Mouse (Mus musculus) liver, postnatal 0 days (tissue): ENCODE results near the gene Hist1h4h. TPM values are rescaled to one million over a fixed set of nuclear protein-coding genes. Genes with fewer than 3 reads are reported as not detected.
A peak's percentile ranks its signal among the peaks of the same experiment; 100 is the strongest.

ENCODE experiments used
- ATAC-seq: fragments of 200-750 bp; cut with Nextera tagmentation; 2 replicates; pipeline ENCODE4 v1.8.0; 2017; ENCODE audit warnings: mild to moderate bottlenecking, moderate library complexity
- DNase-seq: peaks from one replicate; pipeline ENCODE4 v3.0.0-alpha.2; 2016
- H3K27ac ChIP-seq: fragments of 300-500 bp; sonication (generic); 2 replicates; pipeline ENCODE4 v1.5.1; 2014; ENCODE audit warnings: antibody characterized with exemption, moderate library complexity, mild to moderate bottlenecking, low read depth
- H3K27me3 ChIP-seq: fragments of 300-500 bp; sonication (generic); 2 replicates; pipeline ENCODE4 v1.6.1; 2014; ENCODE audit warnings: low read length, control low read depth, mixed read lengths; ENCODE audit not compliant: insufficient read depth
- H3K36me3 ChIP-seq: fragments of 300-500 bp; sonication (generic); replicated peaks from 2 replicates; pipeline ENCODE4 v1.6.1; 2014; ENCODE audit warnings: mild to moderate bottlenecking, control low read depth, low read length, moderate library complexity, mixed read lengths; ENCODE audit not compliant: insufficient read depth
- H3K4me1 ChIP-seq: fragments of 300-500 bp; sonication (generic); 2 replicates; pipeline ENCODE4 v1.6.1; 2014; ENCODE audit warnings: antibody characterized with exemption, mild to moderate bottlenecking, control low read depth; ENCODE audit not compliant: insufficient read depth
- H3K4me2 ChIP-seq: fragments of 300-500 bp; sonication (generic); 2 replicates; pipeline ENCODE4 v1.6.1; 2014; ENCODE audit warnings: low read depth, mild to moderate bottlenecking, low read length, moderate library complexity, mixed read lengths
- H3K4me3 ChIP-seq: fragments of 300-500 bp; sonication (generic); 2 replicates; pipeline ENCODE4 v1.5.1; 2014; ENCODE audit warnings: low read depth, low read length
- H3K9ac ChIP-seq: fragments of 300-500 bp; sonication (generic); replicated peaks from 2 replicates; pipeline ENCODE4 v1.6.1; 2014; ENCODE audit warnings: mild to moderate bottlenecking, moderate library complexity
- H3K9me3 ChIP-seq: fragments of 300-500 bp; sonication (generic); 2 replicates; pipeline ENCODE4 v1.6.1; 2016; ENCODE audit warnings: mild to moderate bottlenecking, control low read depth, low read length, mixed read lengths
- CTCF ChIP-seq: sonication (generic); IDR thresholded peaks from 2 replicates; pipeline ENCODE4 v1.5.1; 2016; ENCODE audit warnings: antibody characterized with exemption, low read depth
- EP300 ChIP-seq: IDR thresholded peaks from 2 replicates; pipeline ENCODE4 v1.6.1; 2016; ENCODE audit warnings: antibody characterized with exemption, low read depth, mild to moderate bottlenecking
- WGBS: fragments of 180-500 bp; shearing (Covaris S2); extraction: QIAGEN DNeasy Blood & Tissue Kit; methylation state at CpG from one replicate; pipeline ENCODE4 v1.1.7; 2014; ENCODE audit not compliant: insufficient replicate concordance; 5-methylcytosine and 5-hydroxymethylcytosine counted together
- polyA plus RNA-seq: library from polyadenylated mRNA; unstranded; fragments of >200 nt; fragmentation: Nextera tagmentation; extraction: Ambion mirVana; gene quantifications from 2 replicates; pipeline ENCODE4 v1.2.1, GENCODE M21; 2015

Hist1h4h gene
- polyA plus RNA-seq, 1 experiment from 2014 or later, result 7.2 TPM

DNA sequence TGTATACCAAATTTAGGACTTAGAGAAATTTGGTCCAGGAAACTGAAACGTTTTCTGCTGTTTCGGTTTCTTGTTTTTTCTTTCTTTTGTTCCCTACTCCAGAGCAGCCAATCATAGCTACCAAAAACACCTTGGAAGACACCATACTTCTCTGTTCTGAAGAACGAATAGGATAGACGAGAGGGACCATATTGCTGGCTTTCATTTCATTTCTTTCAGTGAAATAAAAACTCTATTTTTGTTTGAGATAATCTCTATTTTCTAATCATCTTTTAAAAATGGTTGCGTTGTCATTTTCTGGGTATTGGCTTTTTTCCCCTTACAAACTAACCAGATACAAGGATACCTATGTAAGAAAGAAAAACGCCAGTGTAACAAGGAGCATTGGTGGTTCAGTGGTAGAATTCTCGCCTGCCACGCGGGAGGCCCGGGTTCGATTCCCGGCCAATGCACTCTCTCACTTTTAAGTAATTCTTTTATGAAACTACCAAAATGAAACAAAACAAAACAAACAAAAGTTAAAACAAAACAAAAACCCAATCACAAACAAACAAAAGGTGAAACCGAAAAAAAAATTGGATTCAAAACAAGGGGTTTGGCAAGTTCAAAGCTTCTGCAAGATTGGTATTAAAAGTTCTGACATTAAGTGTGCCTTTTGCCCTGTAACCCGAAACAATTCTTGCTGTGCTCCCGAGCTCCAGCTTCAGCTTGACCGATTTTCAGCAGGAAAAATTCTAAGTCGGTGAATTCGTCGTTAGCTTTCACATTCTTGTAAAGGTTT is 13.8 kb upstream of the Hist1h4h start:
- TF ChIP-seq CTCF (no peak), EP300 (peak; percentile 5; the same call in 1 of the 2 replicates)
- peak overlapping the region; percentile 48 for H3K9ac ChIP-seq
- H3K27ac ChIP-seq, result peak overlapping the region; percentile 65
- H3K4me3 ChIP-seq, result peak overlapping the region; percentile 52
- H3K27me3 ChIP-seq, result no peaks in the 10 kb centered on the region
- H3K9me3 ChIP-seq, result no peaks in the 10 kb centered on the region
- 0 out of 2 replicates have a peak, but pooled peaks cover 6% of the 10 kb centered on the region for H3K4me1 ChIP-seq
- peak; percentile 82 for DNase-seq
- H3K36me3 ChIP-seq, result no peaks in the 10 kb centered on the region
- under 1% methylated on average over 19 of the region's 19 CpGs for WGBS
- ATAC-seq, result peak; percentile 60
- H3K4me2 ChIP-seq, result peak overlapping the region; percentile 73

DNA sequence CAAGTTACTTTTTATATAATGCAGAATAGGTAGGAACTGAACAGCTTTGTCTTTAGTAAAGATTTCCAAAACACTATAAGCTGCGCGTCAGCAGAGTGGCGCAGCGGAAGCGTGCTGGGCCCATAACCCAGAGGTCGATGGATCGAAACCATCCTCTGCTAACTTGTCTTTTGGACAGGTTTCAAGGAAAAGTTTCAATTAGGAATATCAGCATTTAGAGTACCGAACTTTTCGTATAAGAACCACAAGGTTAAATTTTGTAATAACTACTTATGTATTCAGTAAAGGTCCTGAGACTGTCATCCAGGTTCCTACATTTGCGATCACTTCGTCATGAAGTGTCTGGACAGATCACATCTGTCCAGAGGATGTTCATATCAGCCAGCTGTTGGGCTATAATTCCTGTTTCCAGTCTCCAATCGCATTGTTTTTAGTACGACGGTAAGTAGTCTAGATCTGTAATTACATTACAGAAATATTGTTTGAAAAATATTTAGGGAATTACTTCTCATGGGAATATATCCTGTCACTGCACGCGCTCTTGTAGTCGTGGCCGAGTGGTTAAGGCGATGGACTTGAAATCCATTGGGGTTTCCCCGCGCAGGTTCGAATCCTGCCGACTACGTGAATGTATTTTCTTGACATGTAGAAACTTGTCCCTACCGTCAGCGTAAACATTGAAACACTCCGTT is 13.1 kb upstream of the Hist1h4h start:
- Histone ChIP-seq H3K36me3 (no peaks in the 10 kb centered on the region), H3K4me1 (0 out of 2 replicates have a peak, but pooled peaks cover 6% of the 10 kb centered on the region), H3K27ac (peak overlapping the region; percentile 65), H3K4me2 (peak overlapping the region; percentile 73), H3K4me3 (peak overlapping the region; percentile 52), H3K9ac (peak overlapping the region; percentile 48; the same call in 1 of the 2 replicates), H3K9me3 (no peaks in the 10 kb centered on the region), H3K27me3 (no peaks in the 10 kb centered on the region)
- WGBS, result under 1% methylated on average over 27 of the region's 27 CpGs
- TF ChIP-seq CTCF (no peak), EP300 (peak; percentile 34)
- DNase-seq (peak; percentile 90), ATAC-seq (peak; percentile 86)

GRCm38 (mm10) chr13:23518295-23518603 is 12.6 kb upstream of the Hist1h4h start:
- H3K27ac ChIP-seq, result peak overlapping the region; percentile 61
- H3K27me3 ChIP-seq, result no peaks in the 10 kb centered on the region
- peak; percentile 2; the same call in 1 of the 2 replicates for ATAC-seq
- under 1% methylated on average over 6 of the region's 6 CpGs for WGBS
- no peaks in the 10 kb centered on the region for H3K9me3 ChIP-seq
- H3K4me2 ChIP-seq, result peak overlapping the region; percentile 73
- H3K36me3 ChIP-seq, result no peaks in the 10 kb centered on the region
- no peak for DNase-seq
- H3K4me3 ChIP-seq, result peak overlapping the region; percentile 52
- no peak for TF ChIP-seq CTCF
- no peak for TF ChIP-seq EP300
- H3K4me1 ChIP-seq, result 0 out of 2 replicates have a peak, but pooled peaks cover 6% of the 10 kb centered on the region
- H3K9ac ChIP-seq, result 0 out of 2 replicates have a peak overlapping the region, but pooled peaks have one; percentile 16

- Histone ChIP-seq H3K4me2 (peak overlapping the region; percentile 73), H3K36me3 (no peaks in the 10 kb centered on the region), H3K4me1 (0 out of 2 replicates have a peak, but pooled peaks cover 6% of the 10 kb centered on the region), H3K4me3 (peak overlapping the region; percentile 52), H3K9me3 (no peaks in the 10 kb centered on the region), H3K9ac (no peak overlapping the region), H3K27me3 (no peaks in the 10 kb centered on the region), H3K27ac (peak overlapping the region; percentile 53; the same call in 1 of the 2 replicates)
- 0% methylated on average over 6 of the region's 6 CpGs for WGBS
- no peak for TF ChIP-seq CTCF
- DNase-seq, result peak; percentile 87
- peak; percentile 49 for ATAC-seq
Measured at GRCm38 (mm10) chr13:23518885-23519284, 12.0 kb upstream of the Hist1h4h start.

DNA sequence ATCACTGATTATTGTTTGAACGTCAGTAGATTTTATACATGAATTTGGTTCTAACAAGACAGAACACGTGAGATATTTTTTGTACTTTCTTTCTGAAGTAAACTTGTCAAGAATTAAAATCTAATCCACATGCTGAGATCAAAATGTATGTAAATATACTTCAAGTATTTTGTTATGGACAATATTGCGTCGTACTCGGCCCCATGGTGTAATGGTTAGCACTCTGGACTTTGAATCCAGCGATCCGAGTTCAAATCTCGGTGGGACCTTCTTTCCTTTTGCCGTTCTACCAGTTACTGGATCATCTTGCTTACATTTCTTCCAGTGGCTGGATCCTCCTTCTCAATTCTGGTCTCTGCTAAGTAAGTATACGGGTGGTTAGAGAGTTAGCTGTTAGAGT is 11.4 kb upstream of the Hist1h4h start:
- no peaks in the 10 kb centered on the region for H3K27me3 ChIP-seq
- H3K27ac ChIP-seq, result peak overlapping the region; percentile 53; the same call in 1 of the 2 replicates
- H3K9me3 ChIP-seq, result no peaks in the 10 kb centered on the region
- H3K9ac ChIP-seq, result no peak overlapping the region
- H3K4me2 ChIP-seq, result peak overlapping the region; percentile 73
- under 1% methylated on average over 10 of the region's 10 CpGs for WGBS
- H3K4me3 ChIP-seq, result peak overlapping the region; percentile 52
- H3K4me1 ChIP-seq, result 0 out of 2 replicates have a peak, but pooled peaks cover 6% of the 10 kb centered on the region
- ATAC-seq (peak; percentile 43), DNase-seq (peak; percentile 84)
- TF ChIP-seq EP300, result 0 out of 2 replicates have a peak, but pooled peaks have one; percentile 24
- TF ChIP-seq CTCF, result no peak
- no peaks in the 10 kb centered on the region for H3K36me3 ChIP-seq

- peak overlapping the region; percentile 45 for H3K4me2 ChIP-seq
- H3K9me3 ChIP-seq, result no peaks in the 10 kb centered on the region
- H3K27me3 ChIP-seq, result no peaks in the 10 kb centered on the region
- no peak overlapping the region for H3K27ac ChIP-seq
- TF ChIP-seq EP300, result no peak
- no peak for TF ChIP-seq CTCF
- H3K4me3 ChIP-seq, result no peak overlapping the region
- H3K9ac ChIP-seq, result no peak overlapping the region
- DNase-seq, result peak; percentile 81
- peaks cover 12% of the 10 kb centered on the region for H3K4me1 ChIP-seq
- WGBS, result 2% methylated on average over 14 of the region's 14 CpGs
- no peaks in the 10 kb centered on the region for H3K36me3 ChIP-seq
- ATAC-seq, result no peak
Measured at GRCm38 (mm10) chr13:23521703-23522102, 9.1 kb upstream of the Hist1h4h start.
